Mouse (Mus musculus): Measurements from ENCODE around the gene Vrk3. TPM values are rescaled to one million over a fixed set of nuclear protein-coding genes. Genes with fewer than 3 reads are reported as not detected.

The Vrk3 gene
- polyA plus RNA-seq, 1 experiment from 2014 or later, result 34.6 TPM

DNA sequence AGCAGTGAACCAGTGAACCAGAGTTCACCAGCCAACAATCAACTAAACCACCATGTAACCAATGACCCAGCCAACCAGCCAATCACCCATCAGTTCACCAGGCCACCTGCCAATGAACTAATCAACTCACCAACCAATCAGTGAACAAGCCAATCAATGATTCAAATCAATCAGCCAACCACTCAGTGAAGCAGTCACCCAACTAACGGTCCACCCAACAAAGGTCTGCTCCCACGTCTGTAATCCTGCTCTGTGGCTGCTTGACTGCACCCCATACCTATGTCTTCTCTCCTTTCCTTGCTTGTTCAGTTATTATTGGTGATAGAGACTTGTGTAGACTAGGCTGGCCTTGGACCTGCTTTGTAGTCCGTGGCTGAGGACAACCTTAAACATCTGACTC is 65.8 kb downstream of the Vrk3 start:
- Histone ChIP-seq H3K4me2 (ENCODE audit: low read length) (no peak overlapping the region), H3K27ac (ENCODE audit: low read length) (no peak overlapping the region), H3K4me3 (replicated peaks; ENCODE audit: low read length) (no peak overlapping the region), H3K9ac (replicated peaks; ENCODE audit: low read depth, low read length) (no peak overlapping the region), H3K4me1 (replicated peaks; ENCODE audit: control insufficient read depth, insufficient read depth, low read length) (peaks cover 28% of the 10 kb centered on the region), H3K9me3 (ENCODE audit: control insufficient read depth, low read length) (no peaks in the 10 kb centered on the region), H3K27me3 (replicated peaks; ENCODE audit: control insufficient read depth, insufficient read depth, low read length) (no peaks in the 10 kb centered on the region), H3K36me3 (ENCODE audit: control insufficient read depth, insufficient read depth) (no peaks in the 10 kb centered on the region)
- no peak for ATAC-seq
- 87% methylated on average over 3 of the region's 3 CpGs for WGBS

DNA sequence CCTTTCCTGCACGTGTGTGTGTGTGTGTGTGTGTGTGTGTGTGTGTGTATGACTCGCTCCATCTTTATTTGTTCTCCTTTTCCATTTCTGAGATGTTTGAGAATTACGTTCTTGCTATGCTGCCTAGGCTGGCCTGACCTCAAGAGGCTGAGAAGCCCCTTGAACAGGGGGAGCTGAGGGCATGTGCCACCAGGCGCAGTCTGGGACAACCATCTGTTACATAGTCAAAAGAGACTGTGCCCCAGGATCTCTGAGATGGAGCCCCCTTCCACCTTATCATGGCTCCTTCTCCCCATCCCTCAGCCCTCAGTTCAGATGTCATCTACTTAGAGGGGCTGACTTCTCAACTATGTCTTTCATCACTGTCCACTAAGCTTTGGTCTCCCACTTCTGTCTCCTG is 66.2 kb downstream of the Vrk3 start:
- Histone ChIP-seq H3K27ac (ENCODE audit: low read length) (no peak overlapping the region), H3K4me1 (replicated peaks; ENCODE audit: control insufficient read depth, insufficient read depth, low read length) (peaks cover 33% of the 10 kb centered on the region), H3K4me3 (replicated peaks; ENCODE audit: low read length) (no peak overlapping the region), H3K27me3 (replicated peaks; ENCODE audit: control insufficient read depth, insufficient read depth, low read length) (no peaks in the 10 kb centered on the region), H3K9ac (replicated peaks; ENCODE audit: low read depth, low read length) (no peak overlapping the region), H3K9me3 (ENCODE audit: control insufficient read depth, low read length) (no peaks in the 10 kb centered on the region), H3K36me3 (ENCODE audit: control insufficient read depth, insufficient read depth) (no peaks in the 10 kb centered on the region), H3K4me2 (ENCODE audit: low read length) (no peak overlapping the region)
- WGBS, result 86% methylated on average over 4 of the region's 4 CpGs
- no peak for ATAC-seq

DNA sequence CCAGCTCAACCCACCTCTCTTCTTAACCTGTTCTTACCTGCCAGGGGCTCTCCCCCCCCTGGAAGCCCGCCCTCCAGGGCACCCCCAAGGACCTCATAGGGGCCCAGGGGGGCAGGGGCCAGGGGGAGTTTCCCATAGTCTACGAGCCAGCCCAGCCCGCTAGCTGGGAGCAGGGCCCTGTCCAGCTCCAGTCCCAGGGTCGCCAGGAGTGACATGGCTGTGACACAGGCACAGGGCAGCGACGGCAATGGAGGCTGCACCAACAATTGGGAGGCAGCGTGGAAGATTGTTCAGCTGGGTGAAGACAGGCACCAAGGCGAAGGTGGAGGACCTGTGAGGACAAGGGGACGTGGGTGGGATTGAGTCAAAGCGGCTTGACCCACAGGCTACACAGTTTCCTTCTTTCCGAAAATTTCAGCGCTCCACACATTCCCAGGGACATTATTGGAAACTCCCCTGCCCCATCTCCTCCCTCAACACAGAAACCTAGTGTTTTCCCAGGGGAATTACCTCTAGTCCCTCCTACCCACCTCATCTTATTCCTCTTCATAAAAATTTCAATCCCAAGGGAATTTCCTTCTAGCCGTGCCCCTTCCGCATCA is 66.8 kb downstream of the Vrk3 start:
- peak overlapping the region; percentile 22 for H3K9ac ChIP-seq (replicated peaks; ENCODE audit: low read depth, low read length)
- H3K4me2 ChIP-seq (ENCODE audit: low read length), result peak overlapping the region; percentile 51
- H3K9me3 ChIP-seq (ENCODE audit: control insufficient read depth, low read length), result no peaks in the 10 kb centered on the region
- no peaks in the 10 kb centered on the region for H3K27me3 ChIP-seq (replicated peaks; ENCODE audit: control insufficient read depth, insufficient read depth, low read length)
- H3K36me3 ChIP-seq (ENCODE audit: control insufficient read depth, insufficient read depth), result no peaks in the 10 kb centered on the region
- H3K4me1 ChIP-seq (replicated peaks; ENCODE audit: control insufficient read depth, insufficient read depth, low read length), result peaks cover 39% of the 10 kb centered on the region
- 21% methylated on average over 14 of the region's 14 CpGs for WGBS
- ATAC-seq, result no peak
- peak overlapping the region; percentile 48 for H3K27ac ChIP-seq (ENCODE audit: low read length)
- H3K4me3 ChIP-seq (replicated peaks; ENCODE audit: low read length), result peak overlapping the region; percentile 88

DNA sequence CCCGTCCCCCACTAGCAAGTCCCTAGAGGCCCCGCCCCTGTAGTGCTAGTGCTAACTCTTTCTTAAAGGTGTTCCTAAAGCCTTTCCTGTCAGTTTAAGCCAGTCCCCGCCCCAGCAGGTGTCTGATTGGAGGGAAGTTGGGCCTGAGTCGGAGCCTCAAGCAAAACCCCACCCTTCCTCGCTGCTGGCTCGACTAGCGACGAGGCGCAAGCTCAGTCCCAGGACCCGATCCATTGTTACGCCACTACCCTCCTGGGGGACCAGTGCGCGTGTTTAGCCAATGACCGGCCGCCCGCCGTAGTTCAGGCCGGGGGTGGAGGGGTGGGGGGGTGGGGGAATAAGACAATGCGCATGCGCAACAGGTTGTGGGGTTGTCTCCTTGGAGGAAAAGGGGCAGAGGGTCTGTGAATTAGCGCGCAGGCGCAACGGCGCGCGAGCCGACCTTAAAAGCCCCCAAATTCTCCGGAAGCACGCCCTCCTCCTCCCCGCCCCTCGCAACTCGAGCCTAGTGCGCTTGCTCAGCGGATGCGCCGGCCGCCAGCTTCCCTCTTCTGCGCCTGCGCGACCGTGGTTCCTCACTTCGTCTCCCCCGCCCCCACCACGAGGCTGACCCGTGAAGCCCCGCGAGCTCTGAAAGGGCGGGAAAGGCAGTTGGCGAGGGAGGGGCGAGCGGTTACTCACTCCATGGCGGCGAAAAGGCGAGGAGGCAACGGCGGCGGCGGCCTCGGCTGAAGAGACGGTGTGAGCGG is 67.7 kb downstream of the Vrk3 start, which contains the start of the genes Nup62 and Il4i1:
Nup62 (plus strand) TSS at position 368 of the 749 bp plus-strand sequence.
Il4i1 (plus strand) TSS at position 667 of the 749 bp plus-strand sequence.
- Histone ChIP-seq H3K9ac (replicated peaks; ENCODE audit: low read depth, low read length) (peak within 1 kb of the TSS; percentile 91), H3K4me3 (replicated peaks; ENCODE audit: low read length) (peak within 1 kb of the TSS; percentile 88), H3K36me3 (ENCODE audit: control insufficient read depth, insufficient read depth) (no peaks in the 10 kb centered on the region), H3K9me3 (ENCODE audit: control insufficient read depth, low read length) (no peaks in the 10 kb centered on the region), H3K27me3 (replicated peaks; ENCODE audit: control insufficient read depth, insufficient read depth, low read length) (no peaks in the 10 kb centered on the region), H3K27ac (ENCODE audit: low read length) (peak within 1 kb of the TSS; percentile 89), H3K4me1 (replicated peaks; ENCODE audit: control insufficient read depth, insufficient read depth, low read length) (peaks cover 42% of the 10 kb centered on the region), H3K4me2 (ENCODE audit: low read length) (peak within 1 kb of the TSS; percentile 80)
- WGBS, result under 1% methylated on average over 62 of the region's 62 CpGs
- peak; percentile 92 for ATAC-seq

DNA sequence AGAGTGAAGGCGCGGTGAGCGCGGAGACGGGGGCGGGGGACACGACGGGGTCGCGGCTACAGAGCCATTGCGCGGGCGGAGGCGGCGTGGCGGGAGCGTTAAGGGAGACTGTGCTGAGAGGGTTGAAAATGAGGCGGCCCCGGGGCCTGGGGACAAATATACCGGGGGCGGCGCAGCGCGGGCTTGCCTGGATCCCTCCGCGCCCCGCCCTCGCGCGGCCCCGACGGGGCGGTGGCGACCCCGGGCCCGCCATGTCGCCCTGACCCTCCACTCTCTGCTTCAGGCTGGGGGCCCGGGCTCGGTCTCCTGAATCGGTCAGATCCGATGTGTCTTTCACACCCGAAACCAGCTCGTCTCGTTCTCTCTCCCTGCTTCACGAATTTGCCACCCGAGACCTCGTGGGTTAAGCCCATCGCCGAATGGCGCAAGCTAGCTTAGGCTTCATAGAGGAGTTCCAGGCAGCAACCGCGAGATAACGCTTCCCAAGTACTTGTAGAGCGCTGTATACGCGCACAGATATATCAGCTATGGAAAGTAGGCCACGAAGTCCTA is 68.3 kb downstream of the Vrk3 start, which contains the start of gene Atf5:
Atf5 (minus strand) TSS at position 189 of the 552 bp plus-strand sequence.
- under 1% methylated on average over 51 of the region's 57 CpGs for WGBS
- Histone ChIP-seq H3K27me3 (replicated peaks; ENCODE audit: control insufficient read depth, insufficient read depth, low read length) (no peaks in the 10 kb centered on the region), H3K4me3 (replicated peaks; ENCODE audit: low read length) (peak within 1 kb of the TSS; percentile 88), H3K4me2 (ENCODE audit: low read length) (peak within 1 kb of the TSS; percentile 80), H3K9ac (replicated peaks; ENCODE audit: low read depth, low read length) (peak within 1 kb of the TSS; percentile 91), H3K4me1 (replicated peaks; ENCODE audit: control insufficient read depth, insufficient read depth, low read length) (peaks cover 42% of the 10 kb centered on the region), H3K9me3 (ENCODE audit: control insufficient read depth, low read length) (no peaks in the 10 kb centered on the region), H3K36me3 (ENCODE audit: control insufficient read depth, insufficient read depth) (no peaks in the 10 kb centered on the region), H3K27ac (ENCODE audit: low read length) (peak within 1 kb of the TSS; percentile 89)
- peak; percentile 31 for ATAC-seq

DNA sequence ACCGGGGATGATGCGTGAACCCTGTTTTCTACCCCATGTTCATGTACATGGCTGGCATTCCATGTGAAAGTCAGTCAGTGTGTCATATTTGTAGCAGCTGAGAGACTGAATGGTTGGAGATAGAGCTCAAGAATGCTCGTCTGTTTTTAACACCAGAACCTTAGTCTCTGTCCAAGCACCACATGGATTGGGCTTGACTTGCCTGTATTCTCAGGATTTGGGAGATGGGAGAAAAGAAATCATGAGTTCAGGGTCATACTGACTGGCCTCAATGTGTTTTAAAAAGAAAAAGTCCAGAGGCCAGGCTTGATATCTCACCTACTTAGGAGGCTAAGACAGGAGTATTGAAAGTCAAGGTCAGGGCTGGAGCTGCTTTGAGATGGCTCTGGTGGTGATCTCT is 69.2 kb downstream of the Vrk3 start:
- Histone ChIP-seq H3K4me2 (ENCODE audit: low read length) (peak overlapping the region; percentile 80), H3K36me3 (ENCODE audit: control insufficient read depth, insufficient read depth) (no peaks in the 10 kb centered on the region), H3K27me3 (replicated peaks; ENCODE audit: control insufficient read depth, insufficient read depth, low read length) (no peaks in the 10 kb centered on the region), H3K27ac (ENCODE audit: low read length) (no peak overlapping the region), H3K4me3 (replicated peaks; ENCODE audit: low read length) (peak overlapping the region; percentile 88), H3K9me3 (ENCODE audit: control insufficient read depth, low read length) (no peaks in the 10 kb centered on the region), H3K9ac (replicated peaks; ENCODE audit: low read depth, low read length) (peak overlapping the region; percentile 91), H3K4me1 (replicated peaks; ENCODE audit: control insufficient read depth, insufficient read depth, low read length) (peaks cover 42% of the 10 kb centered on the region)
- 27% methylated on average over 3 of the region's 3 CpGs for WGBS
- no peak for ATAC-seq

DNA sequence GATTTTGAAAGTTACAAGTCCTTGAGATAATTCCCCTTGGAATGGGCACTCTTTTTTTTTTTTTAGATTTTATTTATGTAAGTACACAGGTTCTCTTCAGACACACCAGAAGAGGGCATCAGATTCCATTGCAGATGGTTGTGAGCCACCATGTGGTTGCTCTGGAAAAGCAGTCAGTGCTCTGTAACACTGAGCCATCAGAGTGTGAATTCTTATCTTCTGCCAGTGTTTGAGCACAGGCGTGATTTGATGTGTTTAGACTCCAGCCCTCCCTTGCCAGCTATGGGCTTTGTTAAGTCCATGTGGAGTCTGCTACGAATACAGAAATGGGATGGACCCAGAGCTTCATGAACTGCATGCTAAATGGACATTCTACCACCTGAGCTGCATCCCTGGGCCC is 70.0 kb downstream of the Vrk3 start:
- peak overlapping the region; percentile 80 for H3K4me2 ChIP-seq (ENCODE audit: low read length)
- H3K4me3 ChIP-seq (replicated peaks; ENCODE audit: low read length), result peak overlapping the region; percentile 88
- 14% methylated on average over 2 of the region's 2 CpGs for WGBS
- 0 out of 2 replicates have a peak overlapping the region, but pooled peaks have one; percentile 27 for H3K27ac ChIP-seq (ENCODE audit: low read length)
- peaks cover 45% of the 10 kb centered on the region for H3K4me1 ChIP-seq (replicated peaks; ENCODE audit: control insufficient read depth, insufficient read depth, low read length)
- H3K9ac ChIP-seq (replicated peaks; ENCODE audit: low read depth, low read length), result peak overlapping the region; percentile 91; the same call in 1 of the 2 replicates
- no peaks in the 10 kb centered on the region for H3K36me3 ChIP-seq (ENCODE audit: control insufficient read depth, insufficient read depth)
- no peak for ATAC-seq
- no peaks in the 10 kb centered on the region for H3K9me3 ChIP-seq (ENCODE audit: control insufficient read depth, low read length)
- H3K27me3 ChIP-seq (replicated peaks; ENCODE audit: control insufficient read depth, insufficient read depth, low read length), result no peaks in the 10 kb centered on the region

DNA sequence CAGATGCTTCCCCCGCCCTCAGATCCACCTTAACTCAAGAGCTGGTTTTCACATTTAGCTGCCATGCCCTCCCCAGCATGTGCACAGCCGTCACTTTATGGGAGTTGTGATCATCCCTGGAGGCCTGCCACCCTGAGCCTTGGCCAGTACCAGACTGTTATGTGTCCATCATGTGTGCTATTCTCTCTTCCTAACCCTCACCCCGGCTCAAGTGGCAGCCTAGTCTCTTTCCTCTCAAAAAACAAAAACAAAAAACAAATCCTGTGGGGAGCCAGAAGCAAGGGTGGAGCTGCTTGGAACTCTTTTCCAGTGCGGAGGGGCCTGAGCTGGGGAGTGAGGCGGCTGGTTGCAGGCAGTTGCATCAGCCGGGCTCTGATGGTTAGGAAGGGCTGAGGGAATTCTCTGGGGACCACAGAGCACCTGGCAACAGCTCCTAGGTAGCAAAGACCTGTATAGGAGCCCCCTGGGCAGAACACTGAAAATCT is 70.6 kb downstream of the Vrk3 start:
- Histone ChIP-seq H3K4me2 (ENCODE audit: low read length) (peak overlapping the region; percentile 80), H3K4me3 (replicated peaks; ENCODE audit: low read length) (peak overlapping the region; percentile 25), H3K27me3 (replicated peaks; ENCODE audit: control insufficient read depth, insufficient read depth, low read length) (no peaks in the 10 kb centered on the region), H3K27ac (ENCODE audit: low read length) (0 out of 2 replicates have a peak overlapping the region, but pooled peaks have one; percentile 27), H3K9ac (replicated peaks; ENCODE audit: low read depth, low read length) (peak overlapping the region; percentile 50), H3K4me1 (replicated peaks; ENCODE audit: control insufficient read depth, insufficient read depth, low read length) (peaks cover 48% of the 10 kb centered on the region), H3K36me3 (ENCODE audit: control insufficient read depth, insufficient read depth) (no peaks in the 10 kb centered on the region), H3K9me3 (ENCODE audit: control insufficient read depth, low read length) (no peaks in the 10 kb centered on the region)
- no peak for ATAC-seq
- 18% methylated on average over 6 of the region's 6 CpGs for WGBS

DNA sequence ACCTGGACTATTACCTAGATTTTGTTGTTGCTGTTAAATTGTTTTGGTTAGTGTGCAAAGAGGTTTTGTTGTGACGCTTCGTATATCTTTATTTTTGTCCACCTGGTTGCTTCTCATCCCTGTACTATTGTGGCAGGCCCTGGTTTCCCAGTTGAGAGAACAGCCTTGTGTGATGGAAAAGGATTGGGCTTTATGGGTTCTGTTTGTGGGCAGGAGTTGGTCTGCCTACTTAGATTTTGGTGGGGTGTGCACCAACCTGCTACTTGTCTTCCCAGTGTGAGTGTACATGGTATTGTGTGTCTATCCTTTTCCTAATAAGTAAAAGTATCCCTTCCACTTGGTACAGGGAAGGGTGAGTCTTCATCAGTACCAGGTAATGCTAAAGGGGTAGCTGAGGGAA is 71.2 kb downstream of the Vrk3 start:
- ATAC-seq, result no peak
- no peaks in the 10 kb centered on the region for H3K36me3 ChIP-seq (ENCODE audit: control insufficient read depth, insufficient read depth)
- no peak overlapping the region for H3K27ac ChIP-seq (ENCODE audit: low read length)
- peaks cover 48% of the 10 kb centered on the region for H3K4me1 ChIP-seq (replicated peaks; ENCODE audit: control insufficient read depth, insufficient read depth, low read length)
- no peak overlapping the region; the same call in 1 of the 2 replicates for H3K4me3 ChIP-seq (replicated peaks; ENCODE audit: low read length)
- peak overlapping the region; percentile 50 for H3K9ac ChIP-seq (replicated peaks; ENCODE audit: low read depth, low read length)
- H3K9me3 ChIP-seq (ENCODE audit: control insufficient read depth, low read length), result no peaks in the 10 kb centered on the region
- no peaks in the 10 kb centered on the region for H3K27me3 ChIP-seq (replicated peaks; ENCODE audit: control insufficient read depth, insufficient read depth, low read length)
- peak overlapping the region; percentile 80 for H3K4me2 ChIP-seq (ENCODE audit: low read length)
- WGBS, result 93% methylated on average over 2 of the region's 2 CpGs

All from forebrain, embryonic 16.5 days (tissue).